Mouse (Mus musculus): Measurements from ENCODE around the gene Rreb1.

Rreb1 gene

GRCm38 (mm10) chr13:37853441-37853840 lies 75.2 kb downstream of the Rreb1 start:
- no peak for DNase-seq (ENCODE audit: low spot score in 2 of 2)

DNA sequence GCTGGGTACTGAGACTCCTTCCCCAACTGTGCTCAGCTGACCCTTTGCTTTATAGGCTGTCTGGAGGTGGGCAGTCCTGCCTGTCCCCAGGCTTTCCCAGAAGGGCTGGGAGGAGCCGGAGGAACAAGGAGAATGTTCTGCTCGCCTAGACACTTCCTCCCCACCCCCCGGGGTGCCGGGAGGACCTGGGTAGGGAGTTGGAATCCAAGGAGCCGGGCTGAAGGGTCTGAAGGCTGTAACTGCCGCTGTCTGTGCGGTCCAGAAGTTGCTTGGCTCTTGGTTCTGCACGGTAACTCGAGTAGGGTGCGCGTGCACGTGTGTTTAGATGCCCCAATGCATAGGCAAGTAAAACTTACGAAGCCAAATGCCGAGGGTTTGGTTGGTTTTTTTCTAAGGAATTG lies 75.8 kb downstream of the Rreb1 start:
- DNase-seq (ENCODE audit: low spot score in 2 of 2), result peak in 1 of 2 experiments; percentile 57

GRCm38 (mm10) chr13:37854455-37855220 lies 76.4 kb downstream of the Rreb1 start:
- DNase-seq (ENCODE audit: low spot score in 2 of 2), result no peak

DNA sequence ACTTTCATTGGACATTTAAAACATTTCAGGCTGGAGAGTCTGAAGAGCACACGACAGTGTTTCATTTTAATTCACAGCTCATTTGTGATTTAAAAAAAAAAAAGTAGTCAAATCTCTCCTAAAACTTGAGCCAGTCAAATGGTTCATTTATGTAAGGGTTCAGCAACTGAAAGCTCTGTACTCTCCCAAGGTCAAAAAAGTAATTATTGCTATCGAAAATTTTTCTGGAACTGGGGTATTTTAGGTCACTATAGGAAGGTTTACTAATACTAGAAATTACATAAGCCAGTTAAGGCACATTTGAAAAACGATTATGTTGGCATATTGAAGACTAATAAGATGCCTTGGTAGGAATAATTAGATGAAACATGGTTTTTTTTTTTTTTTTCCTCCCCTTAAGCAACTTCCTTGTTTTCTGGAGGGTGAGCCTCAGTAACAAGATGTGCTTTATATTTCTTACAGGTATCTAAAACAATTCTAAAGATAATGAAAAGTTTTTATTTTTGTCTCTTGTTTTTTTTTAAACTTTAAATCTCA lies 77.1 kb downstream of the Rreb1 start:
- no peak for DNase-seq (ENCODE audit: low spot score in 2 of 2)

DNA sequence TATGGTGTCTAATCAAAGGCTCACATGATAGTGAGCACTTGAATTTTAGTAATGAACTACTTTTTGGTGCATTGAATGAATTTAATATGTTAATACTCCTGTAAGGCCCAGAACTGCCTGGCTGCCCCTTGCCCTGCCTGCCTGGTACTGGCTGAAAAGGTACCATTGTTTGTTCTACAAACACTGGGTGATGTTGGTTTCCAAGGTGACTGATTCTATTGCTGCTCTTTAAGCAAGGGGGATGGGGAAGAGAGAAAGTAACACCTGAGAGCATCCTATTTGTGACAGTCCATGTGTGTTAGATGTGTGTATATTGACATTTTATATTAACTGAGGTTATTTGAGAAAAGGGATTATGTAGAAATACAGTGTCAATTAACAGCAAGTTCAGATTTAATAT lies 77.6 kb downstream of the Rreb1 start:
- no peak for DNase-seq (ENCODE audit: low spot score in 2 of 2)

- DNase-seq (ENCODE audit: low spot score in 2 of 2), result no peak
Observed at GRCm38 (mm10) chr13:37856537-37856936, 78.3 kb downstream of the Rreb1 start.

GRCm38 (mm10) chr13:37857284-37858065 lies 79.3 kb downstream of the Rreb1 start:
- DNase-seq (ENCODE audit: low spot score in 2 of 2), result peak; percentile 95 to 96

- DNase-seq (ENCODE audit: low spot score in 2 of 2), result peak in 1 of 2 experiments; percentile 55
Observed at GRCm38 (mm10) chr13:37858066-37858501, 79.9 kb downstream of the Rreb1 start.

DNA sequence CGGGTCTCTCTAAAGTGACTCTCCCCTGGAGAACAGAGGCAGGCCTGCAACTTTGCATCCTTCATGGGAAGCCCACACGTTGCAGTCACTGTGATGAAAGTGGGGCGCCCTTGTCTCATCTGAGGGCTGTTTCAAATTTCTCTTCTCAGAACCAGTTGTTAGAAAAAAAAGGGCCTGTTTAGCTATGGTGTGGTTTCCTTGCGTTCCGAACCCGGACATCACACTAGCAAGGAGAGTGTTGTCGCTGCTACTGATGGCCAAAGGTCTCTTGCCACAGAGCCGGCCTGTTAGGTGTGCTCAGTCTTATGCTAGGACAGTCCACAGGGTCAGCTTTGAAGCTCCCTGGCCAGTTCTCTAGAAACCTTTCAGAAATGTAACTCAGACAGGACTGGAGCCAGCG lies 80.3 kb downstream of the Rreb1 start:
- DNase-seq (ENCODE audit: low spot score in 2 of 2), result no peak

DNA sequence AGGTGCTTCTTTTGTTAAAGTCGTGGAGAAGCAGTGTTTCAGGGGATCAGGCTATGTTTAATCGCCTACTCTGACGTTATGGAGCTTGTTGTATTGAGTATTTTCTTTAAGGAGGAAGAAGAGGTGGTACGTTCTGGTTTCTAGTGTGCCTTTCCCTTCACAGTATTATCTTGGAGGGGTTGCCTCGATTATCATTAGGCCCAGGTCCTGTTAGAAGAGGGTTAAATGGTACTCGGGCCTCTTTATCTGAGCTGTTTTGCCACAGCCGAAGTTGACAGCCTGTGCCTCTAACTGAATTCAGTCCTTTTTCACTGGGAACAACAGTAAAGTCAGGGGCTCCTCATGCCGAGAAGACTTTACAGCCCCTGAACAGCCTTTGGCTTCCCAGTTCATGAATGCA lies 81.6 kb downstream of the Rreb1 start:
- no peak for DNase-seq (ENCODE audit: low spot score in 2 of 2)

DNA sequence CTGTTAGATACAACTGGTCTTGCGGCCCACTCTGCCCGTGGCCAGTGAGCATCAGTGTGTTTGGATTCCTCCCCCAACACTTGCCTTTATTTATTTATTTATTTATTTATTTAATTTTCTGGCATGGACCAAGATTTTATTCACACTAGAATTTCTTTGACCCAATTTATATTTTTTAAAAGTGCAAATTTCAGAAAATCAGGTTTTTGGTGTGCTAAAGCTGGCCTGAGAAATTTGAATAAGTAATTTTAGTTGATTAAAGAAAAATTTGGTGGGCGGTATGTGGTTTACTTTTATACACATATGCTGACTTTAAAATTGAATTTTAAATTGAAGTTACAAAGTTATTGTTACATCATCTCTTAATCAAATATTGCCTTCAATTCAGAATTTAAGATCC lies 82.0 kb downstream of the Rreb1 start:
- DNase-seq (ENCODE audit: low spot score in 2 of 2), result no peak

- DNase-seq (ENCODE audit: low spot score in 2 of 2), result no peak
Observed at GRCm38 (mm10) chr13:37860789-37861188, 82.6 kb downstream of the Rreb1 start.

DNA sequence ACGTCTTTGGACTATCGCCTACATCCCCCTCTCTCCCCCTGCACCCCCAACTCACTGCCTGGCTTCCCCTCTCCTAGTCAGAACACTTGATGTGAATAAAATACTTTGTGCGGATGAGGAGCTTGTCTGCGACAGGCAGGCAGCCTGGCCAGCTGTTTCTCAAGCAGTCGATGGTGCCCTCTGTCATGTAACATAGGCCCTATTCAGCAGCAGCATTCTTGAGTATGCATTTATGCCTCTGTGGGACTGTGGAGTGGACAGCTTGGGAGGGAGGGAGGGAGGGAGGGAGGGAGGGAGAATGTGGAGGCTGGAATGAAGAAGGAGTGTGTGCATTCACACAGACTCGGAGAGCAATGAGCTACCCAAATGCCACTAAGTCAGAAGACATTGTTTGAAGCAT lies 84.3 kb downstream of the Rreb1 start:
- DNase-seq (ENCODE audit: low spot score in 2 of 2), result no peak

GRCm38 (mm10) chr13:37863643-37864042 lies 85.4 kb downstream of the Rreb1 start:
- DNase-seq (ENCODE audit: low spot score in 2 of 2), result no peak

GRCm38 (mm10) chr13:37864697-37865096 lies 86.5 kb downstream of the Rreb1 start:
- no peak for DNase-seq (ENCODE audit: low spot score in 2 of 2)

DNA sequence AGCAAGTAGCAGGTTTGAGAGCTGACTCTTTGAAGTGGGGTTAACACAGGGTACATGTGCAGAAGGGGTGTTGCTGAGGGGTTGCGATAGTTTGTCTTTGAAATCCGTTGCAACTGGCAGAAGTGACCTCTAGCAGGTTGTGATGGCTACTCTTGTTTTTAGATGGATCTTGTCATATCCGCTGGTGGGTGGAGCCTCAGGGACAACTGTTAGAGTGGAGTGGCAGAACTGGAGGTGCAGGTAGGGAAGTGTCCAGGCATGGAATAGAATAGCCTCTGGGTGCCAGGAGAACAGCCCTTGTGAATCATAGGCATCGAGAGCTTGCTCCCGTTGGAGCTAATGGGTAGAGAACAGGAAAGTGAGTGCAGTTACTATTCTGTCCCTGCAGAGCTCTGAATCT lies 88.1 kb downstream of the Rreb1 start:
- no peak for DNase-seq (ENCODE audit: low spot score in 2 of 2)

DNA sequence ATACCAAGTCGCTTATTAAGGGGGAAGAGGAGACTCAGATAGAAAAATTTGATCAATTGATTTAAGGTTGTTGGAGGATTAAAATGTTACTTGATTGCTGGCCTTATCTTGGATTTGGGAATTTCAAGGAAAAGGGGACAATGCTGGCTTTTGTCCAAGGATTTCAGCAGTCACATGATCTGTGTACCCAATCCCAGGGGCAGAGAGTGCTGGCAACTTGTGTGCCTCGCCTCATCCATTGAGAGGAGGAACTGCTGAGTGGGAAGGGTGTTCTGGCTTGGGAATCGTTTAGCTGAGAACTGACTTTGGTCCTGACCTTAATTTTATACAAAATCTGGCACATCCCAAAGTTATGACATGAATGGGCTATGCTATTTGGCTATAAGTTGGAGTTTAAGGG lies 88.6 kb downstream of the Rreb1 start:
- DNase-seq (ENCODE audit: low spot score in 2 of 2), result no peak

DNA sequence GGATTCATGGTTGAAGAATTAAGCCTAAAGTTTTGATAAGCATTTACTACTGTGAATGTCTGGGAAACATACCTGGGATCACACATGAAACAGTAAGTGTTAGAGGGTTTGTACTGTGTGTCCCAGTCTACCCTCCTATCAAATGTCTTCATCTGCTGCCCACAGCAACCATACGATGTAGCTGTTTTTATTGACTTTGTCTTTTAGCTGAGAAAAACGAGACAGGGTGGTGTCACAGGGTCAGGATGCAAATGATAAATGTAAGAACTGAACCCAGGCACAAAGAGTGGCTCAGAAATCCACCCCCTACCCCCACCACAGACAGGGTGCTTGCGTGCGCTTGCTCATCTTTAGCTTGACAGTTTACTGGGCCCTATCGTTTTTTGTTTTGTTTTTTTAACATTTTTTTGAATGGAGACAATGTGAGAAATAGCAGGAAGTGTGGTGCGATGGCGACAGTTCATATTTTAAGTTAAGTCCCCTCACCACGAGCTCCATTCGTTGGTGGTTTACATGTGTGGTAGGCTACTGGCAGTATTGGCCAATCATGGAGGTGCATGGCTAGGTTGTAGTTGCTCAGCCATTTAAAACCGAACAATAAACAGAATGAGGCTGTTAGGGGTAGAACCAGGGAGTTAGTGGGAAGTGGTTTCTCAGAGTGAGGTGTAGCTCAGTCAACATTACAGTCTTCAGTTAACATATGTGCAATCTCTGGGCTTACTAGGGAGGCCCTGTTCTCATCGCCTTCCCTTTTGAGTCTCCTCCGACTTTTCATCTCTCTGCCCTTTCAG lies 92.1 kb downstream of the Rreb1 start:
- no peak for DNase-seq (ENCODE audit: low spot score in 2 of 2)

GRCm38 (mm10) chr13:37872142-37872835 lies 94.1 kb downstream of the Rreb1 start:
- no peak for DNase-seq (ENCODE audit: low spot score in 2 of 2)

DNA sequence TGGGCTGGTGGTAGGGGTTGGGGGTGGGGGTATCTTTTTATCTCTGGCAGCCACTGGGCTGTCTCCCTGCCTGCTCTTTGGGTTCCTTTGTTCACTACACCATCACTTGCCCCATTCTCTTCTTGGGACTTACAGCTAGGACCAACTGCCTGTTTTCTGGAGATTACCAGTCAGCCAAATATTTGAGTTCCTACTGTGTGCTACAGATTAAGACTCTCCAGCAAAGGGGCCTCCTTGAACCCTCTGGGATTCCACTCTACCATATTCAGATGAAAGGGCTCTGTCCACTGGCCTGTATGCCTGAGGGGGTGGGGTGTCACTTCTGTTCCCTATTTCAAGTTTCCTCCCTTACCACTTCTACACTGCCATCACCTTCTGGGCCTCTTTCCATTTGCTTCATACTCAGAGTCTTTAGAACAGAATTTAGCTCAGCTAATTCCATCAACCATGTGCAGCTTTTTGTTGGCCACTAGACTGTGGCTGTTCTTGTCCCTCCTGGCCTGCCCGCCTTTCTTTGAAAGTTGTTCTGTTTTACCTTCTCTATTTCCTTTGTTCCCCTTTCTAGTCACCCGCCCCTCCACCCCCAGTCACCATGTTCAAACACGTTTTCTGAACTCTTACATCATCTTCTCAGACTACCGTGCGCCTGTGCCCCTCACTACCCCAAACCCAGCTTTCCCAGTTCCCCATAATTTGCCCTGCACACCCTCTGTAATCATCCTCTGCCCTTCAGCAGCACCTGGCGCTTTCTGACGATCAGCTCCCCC lies 95.1 kb downstream of the Rreb1 start:
- DNase-seq (ENCODE audit: low spot score in 2 of 2), result no peak

DNA sequence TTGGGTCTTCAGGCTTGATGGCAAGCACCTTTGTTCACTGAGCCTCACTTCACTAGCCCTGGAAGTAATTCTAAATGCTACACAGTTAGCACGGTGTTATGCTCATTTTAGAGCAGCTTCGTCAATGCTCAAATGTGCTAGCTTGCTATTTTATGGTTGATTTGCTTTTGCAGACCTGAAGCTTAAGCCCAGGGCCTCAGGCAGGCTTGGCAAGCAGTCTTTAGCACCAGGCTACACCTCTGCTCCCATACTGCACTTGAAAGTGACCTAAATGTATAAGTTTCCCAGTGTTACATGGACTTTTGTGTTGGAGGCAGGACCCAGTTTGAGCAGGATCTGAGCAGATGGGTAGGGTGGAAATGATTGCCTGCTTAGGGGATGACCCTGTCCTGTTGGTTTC lies 97.7 kb downstream of the Rreb1 start:
- no peak for DNase-seq (ENCODE audit: low spot score in 2 of 2)
